Mouse (Mus musculus) CD4-positive helper T cell, adult 2 months (primary cell): Measurements from ENCODE around the gene Mettl26.
A peak's percentile ranks its signal among the peaks of the same experiment; 100 is the strongest.

Experiments
- DNase-seq: peaks from one replicate; pipeline ENCODE4 v3.0.0-alpha.2; 2012; ENCODE audit warnings: low read depth, missing footprints, low spot score

Gene Mettl26

GRCm38 (mm10) chr17:25874721-25875170, at the start of gene Mettl26:
Mettl26 (plus strand) TSS chr17:25875074.
- DNase-seq = peak; percentile 91

- no peak for DNase-seq
These were observed 49.6 kb upstream of the Mettl26 start for GRCm38 (mm10) chr17:25825311-25825710.

- no peak for DNase-seq
These were observed 48.8 kb upstream of the Mettl26 start for GRCm38 (mm10) chr17:25825984-25826570.

GRCm38 (mm10) chr17:25827011-25827410, 47.9 kb upstream of the Mettl26 start:
- DNase-seq = no peak

GRCm38 (mm10) chr17:25827546-25828222, 47.2 kb upstream of the Mettl26 start:
- DNase-seq = no peak

- DNase-seq = peak; percentile 29
These were observed 46.7 kb upstream of the Mettl26 start for GRCm38 (mm10) chr17:25828223-25828594.

- DNase-seq = peak; percentile 85
These were observed 45.9 kb upstream of the Mettl26 start, which contains the start of gene Jmjd8 for GRCm38 (mm10) chr17:25828712-25829557. Jmjd8 (plus strand) TSS chr17:25828867.

GRCm38 (mm10) chr17:25829558-25830017, 45.3 kb upstream of the Mettl26 start:
- DNase-seq = no peak

GRCm38 (mm10) chr17:25830200-25830753, 44.6 kb upstream of the Mettl26 start:
- no peak for DNase-seq

GRCm38 (mm10) chr17:25830806-25831431, 44.0 kb upstream of the Mettl26 start:
- no peak for DNase-seq

- no peak for DNase-seq
These were observed 43.2 kb upstream of the Mettl26 start for GRCm38 (mm10) chr17:25831451-25832281.

- DNase-seq = peak; percentile 98
These were observed 42.2 kb upstream of the Mettl26 start for GRCm38 (mm10) chr17:25832436-25833290.

- DNase-seq = no peak
These were observed 41.6 kb upstream of the Mettl26 start, which contains the start of gene Stub1 for GRCm38 (mm10) chr17:25833291-25833663. Stub1 (minus strand) TSS chr17:25833404.

GRCm38 (mm10) chr17:25833961-25834594, 40.8 kb upstream of the Mettl26 start:
- no peak for DNase-seq

GRCm38 (mm10) chr17:25834595-25835222, 40.2 kb upstream of the Mettl26 start:
- no peak for DNase-seq

- no peak for DNase-seq
These were observed 39.6 kb upstream of the Mettl26 start for GRCm38 (mm10) chr17:25835301-25835700.

GRCm38 (mm10) chr17:25835816-25836215, 39.1 kb upstream of the Mettl26 start:
- DNase-seq = no peak

- DNase-seq = no peak
These were observed 38.3 kb upstream of the Mettl26 start for GRCm38 (mm10) chr17:25836397-25837075.
